Mouse (Mus musculus): Measurements from ENCODE around the gene Zfp638.

- TF ChIP-seq POLR2A (IDR thresholded peaks at IDR 0.05; ENCODE audit: low read depth, low read length) (no peak), CTCF (conservative IDR thresholded peaks at IDR 0.05; ENCODE audit: insufficient read depth, insufficient read length, low read depth, low read length) (no peak)
These were observed 149.9 kb downstream of the Zfp638 start for GRCm38 (mm10) chr6:84016851-84017250.

All from kidney, adult 2 months (tissue).